Mouse (Mus musculus): ENCODE measurements around the gene Rnf181. TPM values are rescaled to one million over a fixed set of nuclear protein-coding genes. Genes with fewer than 3 reads are reported as not detected.
A peak's percentile ranks its signal among the peaks of the same experiment; 100 is the strongest.

Rnf181 gene
- polyA plus RNA-seq, 1 experiment from 2014 or later: 112 TPM

- peak overlapping the region; percentile 77 for H3K4me3 ChIP-seq (ENCODE audit: low read depth, low read length)
- H3K9me3 ChIP-seq (ENCODE audit: control insufficient read depth, low read length): no peaks in the 10 kb centered on the region
- peaks cover 7% of the 10 kb centered on the region; the same call in 1 of the 2 replicates for H3K36me3 ChIP-seq (ENCODE audit: control insufficient read depth, insufficient read depth, low read length)
- no peaks in the 10 kb centered on the region for H3K27me3 ChIP-seq (replicated peaks; ENCODE audit: control insufficient read depth, insufficient read depth, low read length)
- peaks cover 46% of the 10 kb centered on the region for H3K4me1 ChIP-seq (replicated peaks; ENCODE audit: control insufficient read depth, insufficient read depth, low read length)
- peak overlapping the region; percentile 88 for H3K9ac ChIP-seq (ENCODE audit: low read depth, low read length)
- DNase-seq (ENCODE audit: low spot score): no peak
- 59% methylated on average over 6 of the region's 6 CpGs for WGBS
- no peak for ATAC-seq (replicated peaks; ENCODE audit: low FRiP score)
- peak overlapping the region; percentile 100 for H3K27ac ChIP-seq (ENCODE audit: low read depth, low read length)
- H3K4me2 ChIP-seq: peak overlapping the region; percentile 69
Observed at GRCm38 (mm10) chr6:72388791-72389329, 22.1 kb upstream of the Rnf181 start.

- peak overlapping the region; percentile 88 for H3K9ac ChIP-seq (ENCODE audit: low read depth, low read length)
- H3K27ac ChIP-seq (ENCODE audit: low read depth, low read length): peak overlapping the region; percentile 100
- ATAC-seq (replicated peaks; ENCODE audit: low FRiP score): no peak
- peak overlapping the region; percentile 69 for H3K4me2 ChIP-seq
- peaks cover 7% of the 10 kb centered on the region; the same call in 1 of the 2 replicates for H3K36me3 ChIP-seq (ENCODE audit: control insufficient read depth, insufficient read depth, low read length)
- H3K9me3 ChIP-seq (ENCODE audit: control insufficient read depth, low read length): no peaks in the 10 kb centered on the region
- H3K27me3 ChIP-seq (replicated peaks; ENCODE audit: control insufficient read depth, insufficient read depth, low read length): no peaks in the 10 kb centered on the region
- DNase-seq (ENCODE audit: low spot score): no peak
- 64% methylated on average over 10 of the region's 10 CpGs for WGBS
- H3K4me1 ChIP-seq (replicated peaks; ENCODE audit: control insufficient read depth, insufficient read depth, low read length): peaks cover 51% of the 10 kb centered on the region
- peak overlapping the region; percentile 77 for H3K4me3 ChIP-seq (ENCODE audit: low read depth, low read length)
Observed at GRCm38 (mm10) chr6:72388266-72388665, 21.5 kb upstream of the Rnf181 start.

GRCm38 (mm10) chr6:72387816-72388215 is 21.1 kb upstream of the Rnf181 start:
- Histone ChIP-seq H3K36me3 (ENCODE audit: control insufficient read depth, insufficient read depth, low read length) (peaks cover 7% of the 10 kb centered on the region; the same call in 1 of the 2 replicates), H3K4me2 (peak overlapping the region; percentile 69), H3K9ac (ENCODE audit: low read depth, low read length) (peak overlapping the region; percentile 88), H3K9me3 (ENCODE audit: control insufficient read depth, low read length) (no peaks in the 10 kb centered on the region), H3K27me3 (replicated peaks; ENCODE audit: control insufficient read depth, insufficient read depth, low read length) (no peaks in the 10 kb centered on the region), H3K27ac (ENCODE audit: low read depth, low read length) (peak overlapping the region; percentile 100), H3K4me1 (replicated peaks; ENCODE audit: control insufficient read depth, insufficient read depth, low read length) (peaks cover 55% of the 10 kb centered on the region), H3K4me3 (ENCODE audit: low read depth, low read length) (peak overlapping the region; percentile 77)
- WGBS: 86% methylated on average over 3 of the region's 3 CpGs
- ATAC-seq (replicated peaks; ENCODE audit: low FRiP score): no peak
- no peak for DNase-seq (ENCODE audit: low spot score)

- 91% methylated on average over 2 of the region's 2 CpGs for WGBS
- Histone ChIP-seq H3K4me2 (peak overlapping the region; percentile 29; the same call in 1 of the 2 replicates), H3K4me3 (ENCODE audit: low read depth, low read length) (no peak overlapping the region), H3K9ac (ENCODE audit: low read depth, low read length) (no peak overlapping the region), H3K36me3 (ENCODE audit: control insufficient read depth, insufficient read depth, low read length) (peaks cover 7% of the 10 kb centered on the region; the same call in 1 of the 2 replicates), H3K27me3 (replicated peaks; ENCODE audit: control insufficient read depth, insufficient read depth, low read length) (no peaks in the 10 kb centered on the region), H3K27ac (ENCODE audit: low read depth, low read length) (peak overlapping the region; percentile 94; the same call in 1 of the 2 replicates), H3K4me1 (replicated peaks; ENCODE audit: control insufficient read depth, insufficient read depth, low read length) (peaks cover 59% of the 10 kb centered on the region), H3K9me3 (ENCODE audit: control insufficient read depth, low read length) (no peaks in the 10 kb centered on the region)
- ATAC-seq (replicated peaks; ENCODE audit: low FRiP score): no peak
- DNase-seq (ENCODE audit: low spot score): no peak
Observed at GRCm38 (mm10) chr6:72386561-72386960, 19.8 kb upstream of the Rnf181 start.

GRCm38 (mm10) chr6:72385258-72385657 is 18.5 kb upstream of the Rnf181 start:
- H3K9me3 ChIP-seq (ENCODE audit: control insufficient read depth, low read length): no peaks in the 10 kb centered on the region
- H3K27ac ChIP-seq (ENCODE audit: low read depth, low read length): peak overlapping the region; percentile 94
- ATAC-seq (replicated peaks; ENCODE audit: low FRiP score) (no peak), DNase-seq (ENCODE audit: low spot score) (no peak)
- no peak overlapping the region for H3K9ac ChIP-seq (ENCODE audit: low read depth, low read length)
- no peak overlapping the region for H3K4me3 ChIP-seq (ENCODE audit: low read depth, low read length)
- peaks cover 59% of the 10 kb centered on the region for H3K4me1 ChIP-seq (replicated peaks; ENCODE audit: control insufficient read depth, insufficient read depth, low read length)
- peaks cover 7% of the 10 kb centered on the region; the same call in 1 of the 2 replicates for H3K36me3 ChIP-seq (ENCODE audit: control insufficient read depth, insufficient read depth, low read length)
- WGBS: 56% methylated on average over 4 of the region's 4 CpGs
- H3K27me3 ChIP-seq (replicated peaks; ENCODE audit: control insufficient read depth, insufficient read depth, low read length): no peaks in the 10 kb centered on the region
- H3K4me2 ChIP-seq: peak overlapping the region; percentile 1; the same call in 1 of the 2 replicates

GRCm38 (mm10) chr6:72383952-72384351 is 17.2 kb upstream of the Rnf181 start:
- no peaks in the 10 kb centered on the region for H3K27me3 ChIP-seq (replicated peaks; ENCODE audit: control insufficient read depth, insufficient read depth, low read length)
- H3K36me3 ChIP-seq (ENCODE audit: control insufficient read depth, insufficient read depth, low read length): peaks cover 7% of the 10 kb centered on the region; the same call in 1 of the 2 replicates
- ATAC-seq (replicated peaks; ENCODE audit: low FRiP score) (peak; percentile 90), DNase-seq (ENCODE audit: low spot score) (no peak)
- H3K9ac ChIP-seq (ENCODE audit: low read depth, low read length): peak overlapping the region; percentile 10
- H3K4me2 ChIP-seq: peak overlapping the region; percentile 47
- WGBS: 57% methylated on average over 7 of the region's 7 CpGs
- H3K27ac ChIP-seq (ENCODE audit: low read depth, low read length): peak overlapping the region; percentile 94
- no peaks in the 10 kb centered on the region for H3K9me3 ChIP-seq (ENCODE audit: control insufficient read depth, low read length)
- peaks cover 54% of the 10 kb centered on the region for H3K4me1 ChIP-seq (replicated peaks; ENCODE audit: control insufficient read depth, insufficient read depth, low read length)
- no peak overlapping the region for H3K4me3 ChIP-seq (ENCODE audit: low read depth, low read length)

GRCm38 (mm10) chr6:72383142-72383820 is 16.5 kb upstream of the Rnf181 start:
- Histone ChIP-seq H3K27ac (ENCODE audit: low read depth, low read length) (peak overlapping the region; percentile 94), H3K27me3 (replicated peaks; ENCODE audit: control insufficient read depth, insufficient read depth, low read length) (no peaks in the 10 kb centered on the region), H3K4me1 (replicated peaks; ENCODE audit: control insufficient read depth, insufficient read depth, low read length) (peaks cover 52% of the 10 kb centered on the region), H3K9ac (ENCODE audit: low read depth, low read length) (peak overlapping the region; percentile 10), H3K36me3 (ENCODE audit: control insufficient read depth, insufficient read depth, low read length) (peaks cover 7% of the 10 kb centered on the region; the same call in 1 of the 2 replicates), H3K4me3 (ENCODE audit: low read depth, low read length) (no peak overlapping the region), H3K4me2 (peak overlapping the region; percentile 47), H3K9me3 (ENCODE audit: control insufficient read depth, low read length) (no peaks in the 10 kb centered on the region)
- ATAC-seq (replicated peaks; ENCODE audit: low FRiP score) (no peak; the same call in 1 of the 2 replicates), DNase-seq (ENCODE audit: low spot score) (no peak)
- WGBS: 67% methylated on average over 6 of the region's 6 CpGs

GRCm38 (mm10) chr6:72382494-72382893 is 15.7 kb upstream of the Rnf181 start:
- H3K36me3 ChIP-seq (ENCODE audit: control insufficient read depth, insufficient read depth, low read length): peaks cover 7% of the 10 kb centered on the region; the same call in 1 of the 2 replicates
- H3K27ac ChIP-seq (ENCODE audit: low read depth, low read length): peak overlapping the region; percentile 94
- H3K9me3 ChIP-seq (ENCODE audit: control insufficient read depth, low read length): no peaks in the 10 kb centered on the region
- H3K27me3 ChIP-seq (replicated peaks; ENCODE audit: control insufficient read depth, insufficient read depth, low read length): no peaks in the 10 kb centered on the region
- ATAC-seq (replicated peaks; ENCODE audit: low FRiP score) (no peak), DNase-seq (ENCODE audit: low spot score) (no peak)
- WGBS: 81% methylated on average over 6 of the region's 6 CpGs
- H3K9ac ChIP-seq (ENCODE audit: low read depth, low read length): no peak overlapping the region
- no peak overlapping the region for H3K4me2 ChIP-seq
- no peak overlapping the region for H3K4me3 ChIP-seq (ENCODE audit: low read depth, low read length)
- H3K4me1 ChIP-seq (replicated peaks; ENCODE audit: control insufficient read depth, insufficient read depth, low read length): peaks cover 46% of the 10 kb centered on the region
